Mouse (Mus musculus) cerebellum, postnatal 14 days (tissue): Measurements from ENCODE around the gene Rtn4.
"Not testable (repeated sequence)": the region's sequence is repeated elsewhere in the genome, so short reads cannot be mapped to it uniquely, and the experiment has no call there.

Source experiments
- DNase-seq, 2 experiments: peaks; one replicate each; pipeline ENCODE4 v3.0.0; 2021; ENCODE audit warnings: mixed read lengths in 2 of 2

Gene Rtn4

DNA sequence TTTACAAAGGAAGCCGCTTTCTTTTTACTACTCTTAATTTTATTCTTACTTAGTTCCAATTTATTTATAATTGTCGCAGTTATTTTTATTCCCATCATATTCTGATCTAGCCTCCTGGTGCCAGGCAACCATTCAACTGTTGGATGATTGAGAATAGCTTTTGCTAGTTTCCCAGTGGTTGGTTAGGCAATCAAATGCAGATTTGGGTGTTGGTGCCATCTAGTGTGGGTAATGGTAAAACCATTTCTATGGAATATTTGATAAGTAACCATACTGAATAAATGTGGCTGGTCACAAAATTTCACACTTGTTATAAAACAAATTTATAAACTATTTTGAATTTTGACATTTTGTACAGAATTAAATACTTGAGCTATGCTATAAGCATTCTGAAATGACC lies 22.0 kb downstream of the Rtn4 start:
- DNase-seq = peak; percentile 52 to 60

DNA sequence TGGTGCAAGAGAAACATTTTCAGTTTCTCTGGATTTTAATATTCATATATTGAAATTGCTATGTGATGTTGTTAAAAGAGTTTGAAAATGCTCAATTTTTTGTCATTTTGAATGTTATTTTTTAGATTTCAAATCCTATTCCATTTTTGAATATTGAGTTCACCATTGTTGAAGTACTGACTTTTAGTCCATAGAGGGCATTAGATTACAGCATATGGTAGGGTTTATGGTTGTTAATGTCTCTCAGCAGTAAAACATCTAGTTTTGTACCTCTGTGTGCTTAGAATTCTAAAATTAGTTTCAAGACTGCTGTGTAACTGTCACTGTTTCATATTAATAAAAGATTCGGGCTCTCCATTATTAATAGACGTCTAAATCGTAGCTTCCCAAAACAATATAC lies 22.8 kb downstream of the Rtn4 start:
- DNase-seq = no peak

DNA sequence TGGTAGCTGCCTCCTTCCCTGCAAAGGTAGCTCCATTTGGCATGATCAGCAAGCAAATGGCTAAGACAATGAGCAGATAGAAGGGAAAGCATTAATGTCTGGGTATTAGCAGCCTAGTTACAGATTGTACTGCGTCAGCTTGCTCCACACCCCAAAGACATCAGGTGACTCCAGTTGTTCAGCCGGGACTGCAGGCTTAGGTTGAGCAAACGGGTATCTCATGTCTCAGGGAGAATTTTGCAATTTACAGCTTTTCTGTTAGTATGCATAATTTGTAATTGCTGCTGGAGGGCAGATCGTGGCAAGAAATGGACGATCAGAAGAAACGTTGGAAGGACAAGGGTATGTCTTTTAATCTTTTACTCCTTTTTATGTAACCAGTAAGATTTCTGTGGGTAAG lies 25.8 kb downstream of the Rtn4 start:
- DNase-seq = no peak

DNA sequence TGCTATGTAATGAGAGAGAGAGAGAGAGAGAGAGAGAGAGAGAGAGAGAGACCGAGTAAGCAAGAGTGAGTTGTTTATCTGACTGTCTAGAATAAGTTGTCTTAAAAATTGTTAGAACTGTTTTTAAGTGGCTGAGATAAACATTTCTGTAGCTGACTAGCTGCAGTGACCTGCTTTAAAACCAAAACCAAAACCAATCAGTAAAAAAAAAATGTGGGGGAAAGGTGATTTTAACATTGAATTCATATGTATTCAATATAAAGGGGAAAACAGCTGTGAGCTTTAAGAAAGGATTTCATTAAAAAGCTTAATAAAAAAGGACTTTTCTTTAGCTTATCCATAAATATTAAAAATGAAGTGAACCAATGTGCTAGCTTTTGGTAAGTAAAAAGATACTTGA lies 26.9 kb downstream of the Rtn4 start:
- no peak for DNase-seq

DNA sequence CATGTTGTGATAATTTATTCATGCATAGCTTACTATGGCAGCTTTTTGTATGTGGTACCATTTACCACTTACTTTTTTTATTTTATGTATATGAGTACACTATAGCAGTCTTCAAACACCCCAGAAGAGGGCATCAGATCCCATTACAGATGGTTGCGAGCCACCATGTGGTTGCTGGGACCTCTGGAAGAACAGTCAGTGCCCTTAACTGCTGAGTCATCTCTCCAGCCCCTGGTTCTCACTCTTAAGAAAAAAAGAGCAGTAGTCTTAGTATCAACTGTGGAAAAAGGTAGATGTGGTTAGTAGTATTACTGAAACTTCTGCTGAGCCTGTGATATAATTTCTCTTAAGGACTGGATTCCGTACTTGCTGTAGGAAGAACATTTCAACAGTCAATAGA lies 31.5 kb downstream of the Rtn4 start:
- no peak for DNase-seq

DNA sequence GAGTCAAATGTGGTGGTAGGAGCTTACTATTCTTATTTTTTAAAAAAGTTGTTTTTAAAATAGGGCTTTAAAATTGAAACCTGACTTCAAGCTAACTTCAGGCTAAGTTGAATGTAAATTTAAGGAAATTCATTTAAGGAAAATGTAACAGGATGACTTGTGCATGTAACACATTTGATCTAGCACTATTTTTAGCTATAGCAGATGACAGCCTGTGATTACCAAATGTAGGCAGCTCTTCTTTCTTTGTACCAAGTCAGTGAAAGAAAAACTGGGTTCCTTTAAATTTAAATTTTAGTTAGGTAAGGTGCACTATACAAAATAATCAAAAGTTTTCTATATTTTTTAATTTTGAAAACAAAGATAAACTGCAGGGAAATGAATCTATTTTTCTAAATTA lies 32.4 kb downstream of the Rtn4 start:
- no peak for DNase-seq

DNA sequence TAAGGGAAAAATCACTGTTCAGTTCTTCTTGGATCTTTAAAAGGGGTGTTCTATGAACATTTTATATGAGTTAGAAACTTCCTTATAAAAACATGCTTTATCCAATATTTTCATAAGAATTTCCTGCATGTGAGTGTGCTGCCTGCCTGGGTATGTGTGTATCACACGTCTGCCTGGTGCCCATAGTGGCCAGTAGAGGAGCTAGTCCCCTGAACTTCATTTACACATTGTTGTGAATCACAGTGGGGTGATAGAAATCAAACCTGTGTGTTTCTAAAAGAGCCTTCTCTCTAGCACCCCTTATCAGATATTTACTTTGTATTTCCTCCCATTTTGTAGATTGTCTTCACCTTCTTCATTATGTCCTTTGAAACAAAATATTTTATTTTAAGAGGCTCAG lies 32.9 kb downstream of the Rtn4 start:
- no peak for DNase-seq

DNA sequence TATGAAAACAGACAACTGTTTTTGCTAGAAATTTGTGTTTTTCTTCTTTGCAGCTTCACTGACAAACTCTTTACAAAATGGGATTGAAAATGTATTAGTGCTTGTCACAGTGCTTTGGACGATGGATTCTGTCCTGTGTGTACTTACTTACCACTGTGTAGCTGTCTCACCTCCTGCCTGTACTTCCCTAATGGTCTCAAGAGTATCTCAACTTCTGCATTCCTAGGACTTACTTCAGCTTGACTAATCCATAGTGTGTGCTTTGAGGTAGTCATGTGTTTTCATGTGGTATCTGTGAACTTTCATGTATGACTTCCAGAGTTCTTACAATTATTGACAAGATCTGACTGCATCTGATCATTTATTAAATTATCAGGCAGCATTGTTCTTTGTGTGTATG lies 35.2 kb downstream of the Rtn4 start:
- no peak for DNase-seq

DNA sequence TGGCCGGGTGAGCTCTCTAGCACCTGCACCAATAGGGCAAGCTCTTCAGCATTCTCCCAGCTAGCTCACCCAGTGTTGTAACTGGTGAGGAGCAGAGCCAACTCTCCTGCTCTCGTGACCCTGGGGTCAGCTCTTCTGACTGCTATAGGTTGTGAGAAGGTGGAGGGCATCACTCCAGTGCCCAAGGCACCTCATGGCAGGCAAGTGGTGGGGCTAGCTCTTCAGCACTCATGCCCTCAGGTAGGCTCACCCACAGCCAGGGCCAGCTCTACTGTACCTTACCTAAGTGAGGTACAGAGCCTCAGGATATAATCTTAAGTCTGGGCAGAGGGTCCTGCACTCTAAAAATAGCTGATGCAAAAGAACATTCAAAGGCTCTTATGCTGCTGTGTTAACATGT lies 47.0 kb downstream of the Rtn4 start:
- no peak for DNase-seq

DNA sequence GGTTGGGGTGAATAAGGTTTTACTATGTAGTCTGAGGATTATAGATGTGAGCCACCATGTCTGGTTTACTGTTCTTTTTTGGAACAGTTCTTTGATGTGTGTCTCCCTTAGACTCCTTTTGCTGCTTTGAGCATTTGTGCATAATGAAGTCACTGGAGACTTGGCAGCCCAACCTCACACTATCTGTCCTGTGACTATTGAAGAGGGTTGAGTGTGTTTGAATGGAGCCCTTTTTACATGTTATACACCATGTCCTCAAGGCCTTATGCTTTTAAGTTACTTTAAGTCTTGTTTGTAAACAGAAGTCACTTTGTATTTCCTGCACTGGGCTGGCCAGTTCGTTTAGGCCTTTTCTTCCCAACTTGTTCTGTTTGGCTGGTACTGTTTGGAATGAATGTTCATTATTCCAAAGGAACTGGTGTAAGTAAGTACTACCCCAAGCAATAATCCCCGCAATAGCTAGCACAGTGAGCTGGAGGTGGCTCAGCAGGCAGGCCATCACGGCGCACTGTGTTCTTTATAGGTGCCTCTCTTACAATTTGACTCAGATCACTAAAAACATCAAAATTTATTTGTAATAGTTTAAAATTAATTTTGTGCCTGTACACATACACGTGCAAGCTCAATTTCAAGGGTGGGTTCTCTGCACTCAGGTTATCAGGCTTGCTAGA lies 52.1 kb downstream of the Rtn4 start:
- no peak for DNase-seq

DNA sequence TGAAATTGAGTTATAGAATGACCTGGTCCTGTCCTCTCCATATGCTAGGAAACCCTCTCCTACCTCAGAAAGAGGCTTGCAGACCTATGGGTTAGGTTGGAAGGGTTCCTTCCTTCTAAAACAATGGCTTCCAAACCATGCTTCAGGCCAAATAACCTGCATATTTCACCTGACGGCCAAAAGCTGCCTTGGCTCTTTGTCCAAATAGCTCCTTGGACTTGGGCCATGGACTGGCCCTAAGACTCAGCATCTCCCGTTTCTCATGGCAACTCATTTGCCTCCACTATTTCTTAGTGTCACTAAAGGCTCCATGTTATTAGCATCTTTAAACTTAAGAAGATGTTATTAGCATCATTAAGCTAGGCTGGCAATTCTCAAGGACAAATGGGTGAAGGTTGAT lies 52.8 kb downstream of the Rtn4 start:
- peak; percentile 71 to 81 for DNase-seq

DNA sequence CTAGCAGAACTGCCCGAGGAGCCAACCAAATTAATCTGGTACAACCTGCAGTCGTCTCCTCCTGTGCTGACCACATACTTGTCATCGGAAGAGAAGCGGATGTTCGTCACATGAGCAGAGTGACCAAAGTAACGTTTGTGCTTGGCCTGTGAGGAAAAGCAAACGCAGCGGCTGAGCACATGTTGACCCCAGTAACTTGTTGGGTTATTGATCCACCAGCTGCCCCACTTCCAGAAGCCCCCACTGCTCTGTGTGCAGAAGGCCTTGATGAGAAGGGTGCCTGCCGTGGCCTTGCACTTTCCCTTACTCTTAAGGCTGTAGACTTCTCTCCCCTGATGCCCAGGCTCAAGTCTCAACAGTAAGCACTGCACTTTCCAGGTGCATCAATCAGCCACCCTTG lies 53.5 kb downstream of the Rtn4 start:
- no peak for DNase-seq

DNA sequence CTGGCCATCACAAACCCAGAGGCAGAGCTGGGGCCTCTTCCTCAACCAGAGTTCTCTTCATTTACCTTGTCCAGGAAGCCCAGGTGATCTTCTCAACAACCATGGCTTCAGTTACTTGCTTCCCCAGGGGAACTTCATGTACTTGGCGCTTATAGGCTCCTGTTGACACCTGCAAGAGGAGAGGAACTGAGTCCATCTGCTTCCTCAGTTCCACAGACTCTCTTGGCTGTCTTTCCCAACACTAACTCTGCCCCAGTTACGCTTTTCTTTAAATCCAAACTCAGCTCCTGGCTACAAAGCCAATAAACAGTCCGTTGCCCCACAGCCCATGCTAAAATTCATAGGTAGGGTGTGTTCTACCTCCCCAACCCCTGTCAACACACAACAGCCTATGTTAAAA lies 54.6 kb downstream of the Rtn4 start:
- no peak for DNase-seq

DNA sequence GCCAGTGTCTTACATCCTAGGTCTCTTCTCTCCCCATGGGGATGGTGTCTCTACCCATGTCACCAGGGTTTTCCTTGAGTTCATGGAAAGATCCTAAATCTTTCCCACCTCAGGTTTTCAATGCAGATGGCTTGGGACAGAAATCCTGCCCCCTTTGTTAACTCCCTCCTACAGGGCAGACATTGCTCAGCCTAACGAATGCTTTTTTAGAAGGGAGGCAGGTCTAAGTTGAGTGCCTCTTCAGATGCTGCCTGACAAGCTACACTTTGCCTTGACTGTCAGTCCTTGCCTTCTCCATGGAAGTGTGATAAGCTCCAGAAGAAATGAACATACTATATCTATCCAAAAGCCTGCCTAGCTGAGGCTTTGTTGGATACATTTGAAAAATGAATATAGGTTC lies 55.1 kb downstream of the Rtn4 start:
- DNase-seq = no peak

DNA sequence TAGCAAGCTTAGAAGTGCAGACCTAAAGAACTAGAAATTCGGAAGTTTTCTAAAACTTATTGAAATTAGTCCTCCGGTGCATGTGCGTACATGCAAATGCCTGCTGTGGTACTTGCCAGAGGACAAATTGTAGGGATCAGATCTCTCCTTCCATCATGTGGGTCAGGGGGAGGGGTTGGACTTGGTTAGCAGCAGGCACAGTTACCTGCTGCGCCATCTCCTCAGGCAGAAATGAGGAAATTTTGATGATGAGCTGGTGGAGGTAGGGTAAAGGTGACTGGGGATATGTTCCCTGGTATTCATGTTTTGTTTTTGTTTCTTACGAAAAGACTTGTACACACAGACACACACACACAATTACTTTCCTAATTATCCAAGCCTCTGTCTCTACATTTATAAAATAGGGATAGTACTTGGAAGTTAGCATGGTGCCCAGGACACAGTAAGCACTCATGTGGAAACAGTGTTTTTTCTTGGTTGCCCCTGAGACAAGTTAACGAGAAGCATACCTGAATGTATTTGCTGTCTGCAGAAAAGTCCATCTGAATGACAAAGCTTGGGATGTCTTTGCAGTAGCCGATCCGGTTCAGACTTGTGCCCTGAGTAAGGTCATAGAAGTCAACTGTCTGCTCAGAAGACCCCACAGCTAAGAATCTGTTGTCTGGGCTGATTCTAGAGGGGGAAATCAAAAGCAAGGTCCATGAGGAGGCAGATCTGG lies 56.2 kb downstream of the Rtn4 start:
- DNase-seq = no peak

DNA sequence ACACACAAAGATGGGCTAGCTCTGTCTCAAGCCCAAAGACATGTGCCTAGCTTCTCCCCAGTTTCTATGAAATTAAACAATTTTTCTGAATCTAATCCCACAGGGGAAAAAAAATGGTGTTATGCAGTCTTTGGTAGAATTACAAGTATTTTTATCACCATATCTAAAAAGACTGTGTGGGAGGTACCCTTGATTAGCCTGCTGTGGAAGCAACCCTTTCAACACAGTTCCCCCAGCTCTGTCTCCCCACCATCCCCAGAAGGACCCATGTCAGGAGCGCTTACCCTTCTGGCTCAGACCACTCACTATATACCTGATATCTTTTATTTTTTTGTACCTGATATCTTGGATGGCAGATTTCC lies 56.7 kb downstream of the Rtn4 start:
- DNase-seq = no peak

DNA sequence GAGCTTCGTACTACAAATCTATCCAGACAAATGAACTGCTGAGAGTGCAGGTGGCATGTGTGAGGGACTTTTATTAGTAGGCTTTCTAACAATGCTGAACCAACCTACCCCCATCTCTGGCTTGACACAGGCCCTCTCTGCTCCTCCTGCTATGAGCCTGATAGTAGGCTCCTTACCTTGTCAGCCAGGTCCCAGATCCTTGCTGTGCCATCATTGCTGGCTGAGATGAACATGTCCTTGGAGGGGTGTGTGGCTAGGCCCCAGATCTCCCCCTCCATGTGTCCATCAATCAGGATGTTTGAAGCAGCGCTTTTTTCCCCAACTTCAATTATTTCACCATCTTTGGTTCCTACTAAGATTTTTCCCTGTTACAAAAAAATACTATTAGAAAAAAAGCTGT lies 58.3 kb downstream of the Rtn4 start:
- DNase-seq = no peak

DNA sequence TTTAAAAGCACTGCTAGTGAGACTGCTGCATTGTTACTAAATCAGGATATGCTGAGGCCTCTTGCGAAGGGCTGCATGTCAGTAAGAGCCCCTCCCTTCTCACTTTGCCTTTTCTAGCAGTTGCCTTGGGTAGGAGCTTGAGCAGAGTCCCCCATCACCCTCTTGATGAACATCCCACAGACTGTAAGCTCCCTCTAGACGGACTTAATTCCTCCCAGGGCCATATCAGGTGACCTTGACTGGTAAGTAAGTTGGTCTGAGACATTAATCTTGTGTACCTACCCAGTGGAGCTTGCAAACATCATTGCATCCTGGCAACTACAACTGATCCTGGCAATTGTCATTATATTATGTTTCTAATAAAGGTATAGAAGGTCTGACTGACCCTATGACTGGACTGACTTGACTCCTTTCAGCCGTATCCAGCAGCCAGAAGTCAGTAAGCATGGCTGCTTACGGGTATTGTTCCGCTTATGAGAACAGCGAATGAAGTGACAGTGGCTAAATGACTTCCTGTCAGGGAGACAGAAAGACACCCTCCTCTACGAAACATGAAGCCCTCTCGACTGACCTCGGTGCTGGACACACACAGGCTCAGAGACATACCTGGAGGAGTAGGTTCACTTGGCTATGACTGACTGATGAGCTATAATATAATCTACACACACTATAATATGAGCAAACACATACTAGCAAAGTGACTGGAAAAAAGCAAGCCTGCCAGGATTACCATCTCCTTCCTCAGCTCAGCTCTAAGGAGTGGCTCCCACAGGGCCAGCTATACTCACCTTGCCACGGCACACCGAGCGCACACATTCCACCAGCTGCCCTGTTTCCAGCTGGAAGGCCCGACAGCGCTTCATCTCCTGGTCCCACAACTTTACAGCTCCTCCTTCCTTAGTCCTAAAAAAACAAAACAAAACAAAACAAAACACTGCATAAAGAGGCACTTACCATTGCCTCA lies 59.2 kb downstream of the Rtn4 start:
- DNase-seq = no peak

DNA sequence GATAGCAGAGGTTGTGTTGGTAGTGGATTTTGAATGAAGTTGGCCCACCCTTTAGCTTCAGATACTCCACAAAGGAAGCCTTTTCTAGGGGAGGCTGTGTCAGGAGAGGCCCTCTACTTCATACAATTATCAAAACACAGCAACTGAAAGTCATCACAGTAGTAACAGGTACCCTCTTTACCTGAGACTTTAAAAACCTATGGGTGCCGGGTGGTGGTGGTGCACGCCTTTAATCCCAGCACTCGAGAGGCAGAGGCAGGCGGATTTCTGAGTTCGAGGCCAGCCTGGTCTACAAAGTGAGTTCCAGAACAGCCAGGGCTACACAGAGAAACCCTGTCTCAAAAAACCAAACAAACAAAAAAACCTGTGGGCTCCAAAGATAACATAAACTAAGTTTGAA lies 63.3 kb downstream of the Rtn4 start:
- DNase-seq = not testable (repeated sequence)

DNA sequence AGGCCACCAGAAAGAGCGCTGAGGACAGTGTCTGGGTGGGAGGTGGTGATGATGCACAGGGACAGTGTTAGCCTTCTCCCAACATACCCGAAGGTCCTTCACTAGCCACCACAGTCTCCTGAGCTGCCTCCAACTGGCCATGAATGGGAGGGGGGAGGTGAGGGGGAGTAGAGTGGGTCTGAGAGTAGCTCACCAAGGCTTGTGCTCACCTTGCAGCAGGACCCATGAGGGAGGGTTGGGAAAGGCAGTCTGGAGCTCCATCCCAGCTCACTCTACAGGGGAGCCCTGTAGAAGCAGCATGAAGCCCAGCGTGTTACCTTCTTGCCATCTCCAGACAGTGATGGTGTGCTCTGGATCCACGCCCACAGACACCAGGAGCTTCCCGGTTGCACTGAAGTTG lies 65.9 kb downstream of the Rtn4 start:
- no peak for DNase-seq

DNA sequence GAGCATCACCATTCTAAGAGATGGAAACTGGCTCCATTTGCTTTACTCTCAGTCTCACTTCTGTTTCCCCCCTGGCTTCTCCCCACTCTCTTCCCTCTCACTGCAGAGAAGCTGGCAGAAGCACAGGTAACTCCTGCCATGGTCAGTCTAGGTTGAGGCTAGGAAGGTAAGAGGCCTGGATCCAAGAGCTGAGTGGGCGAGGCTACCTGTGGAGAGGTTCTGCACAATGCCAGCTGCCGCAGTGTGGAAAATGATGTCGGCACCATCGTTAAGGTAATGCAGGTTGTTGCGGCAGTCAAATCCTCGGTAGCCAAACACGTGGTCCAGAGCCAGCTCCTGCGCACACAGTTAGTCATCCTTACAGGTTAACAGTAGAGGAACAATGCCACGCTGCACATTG lies 68.6 kb downstream of the Rtn4 start:
- peak; percentile 19 to 56 for DNase-seq

DNA sequence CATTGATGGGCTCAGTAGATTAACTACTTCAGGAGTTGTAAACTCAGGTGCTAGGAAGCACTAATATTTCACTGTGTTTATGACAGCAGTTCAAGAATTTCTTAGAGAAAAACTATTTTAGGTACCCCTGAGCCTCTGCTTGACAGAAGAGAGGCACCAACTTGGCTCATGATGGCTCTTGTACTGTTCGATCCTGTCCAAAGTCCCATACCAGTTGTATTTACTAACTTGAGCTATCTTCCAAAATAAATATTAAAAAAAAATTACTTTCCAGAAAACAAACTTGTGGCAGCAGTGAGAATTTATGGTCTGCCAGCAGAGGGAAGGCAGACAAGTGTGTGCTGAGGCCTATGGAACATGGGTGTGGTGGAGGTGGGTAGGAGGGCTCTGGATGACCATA lies 70.0 kb downstream of the Rtn4 start:
- no peak for DNase-seq

DNA sequence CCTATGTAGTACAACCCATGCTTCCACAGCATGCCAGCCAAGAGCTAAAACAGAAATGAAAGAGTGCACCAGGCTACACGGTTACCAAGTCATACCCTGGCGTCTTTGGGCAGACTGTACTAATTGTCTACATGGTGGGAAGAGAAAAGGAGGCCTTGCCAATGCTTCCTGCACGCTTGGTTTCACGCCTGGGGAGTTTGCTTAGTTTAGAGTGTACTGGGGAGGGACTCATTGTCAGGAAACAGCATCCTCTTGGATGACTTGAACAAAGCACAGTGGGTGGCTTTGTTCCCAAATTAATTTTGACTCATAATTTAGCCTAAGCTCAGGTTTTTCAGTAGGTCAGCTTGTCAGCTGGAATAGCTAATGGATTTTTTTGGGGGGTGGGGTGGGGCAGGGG lies 72.3 kb downstream of the Rtn4 start:
- DNase-seq = no peak
